ENCODE assay signal across 26 mouse cellular contexts in the genomic region with DNA sequence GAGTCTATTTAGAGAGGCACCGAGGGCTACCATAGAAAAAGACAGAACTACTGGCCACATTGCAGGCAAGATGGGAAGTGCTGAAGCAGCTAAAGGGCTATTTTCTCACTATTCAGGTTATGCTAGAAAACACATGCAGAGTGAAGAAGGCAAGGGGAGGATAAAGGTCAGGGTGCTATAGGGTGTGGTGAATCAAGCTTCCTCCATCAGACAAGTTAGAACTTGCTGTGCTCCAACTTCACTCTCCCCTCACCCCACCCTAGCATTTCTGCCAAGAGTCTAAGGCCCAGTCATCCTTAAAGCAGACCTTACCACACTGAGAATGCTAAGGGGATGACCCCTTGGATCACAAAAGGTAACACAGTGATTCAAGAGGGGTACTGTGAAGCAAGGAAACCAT. TPM values are rescaled to one million over a fixed set of nuclear protein-coding genes. Genes with fewer than 3 reads are reported as not detected.
"Had no signal": no experiment of that assay in that cellular context is flagged by ENCODE, and none has a peak within 500 bp of the region (broad histone marks: within the 10 kb centered on the region; RNA-seq: fewer than 3 reads in every experiment).

No protein-coding gene starts in this region.

- ATAC-seq: liver, embryonic 12.5 days; midbrain, embryonic 13.5 days had no signal

- H3K9ac ChIP-seq: limb, embryonic 13.5 days; liver, embryonic 12.5 days; liver, embryonic 15.5 days; lung, embryonic 15.5 days; midbrain, embryonic 13.5 days; neural tube, embryonic 12.5 days; neural tube, embryonic 15.5 days had no signal

- H3K27me3 ChIP-seq: limb, embryonic 13.5 days; liver, embryonic 12.5 days; liver, embryonic 15.5 days; lung, embryonic 15.5 days; megakaryocyte, embryonic 14.5 days; midbrain, embryonic 13.5 days; neural tube, embryonic 12.5 days; neural tube, embryonic 15.5 days had no signal

- H3K4me3 ChIP-seq: limb, embryonic 10.5 days; limb, embryonic 13.5 days; liver, embryonic 12.5 days; liver, embryonic 15.5 days; lung, embryonic 15.5 days; megakaryocyte, embryonic 14.5 days; midbrain, embryonic 10.5 days; midbrain, embryonic 13.5 days; neural tube, embryonic 12.5 days; neural tube, embryonic 15.5 days had no signal

- H3K27ac ChIP-seq: limb, embryonic 10.5 days; limb, embryonic 13.5 days; liver, embryonic 12.5 days; liver, embryonic 15.5 days; lung, embryonic 15.5 days; midbrain, embryonic 10.5 days; midbrain, embryonic 13.5 days; neural tube, embryonic 12.5 days; neural tube, embryonic 15.5 days had no signal

- H3K4me1 ChIP-seq: limb, embryonic 10.5 days; limb, embryonic 13.5 days; liver, embryonic 15.5 days; lung, embryonic 15.5 days; megakaryocyte, embryonic 14.5 days; midbrain, embryonic 13.5 days; neural tube, embryonic 12.5 days; neural tube, embryonic 15.5 days had no signal

- H3K4me2 ChIP-seq: limb, embryonic 13.5 days; liver, embryonic 12.5 days; liver, embryonic 15.5 days; lung, embryonic 15.5 days; midbrain, embryonic 13.5 days; neural tube, embryonic 12.5 days; neural tube, embryonic 15.5 days had no signal

- H3K36me3 ChIP-seq: limb, embryonic 10.5 days; limb, embryonic 13.5 days; liver, embryonic 12.5 days; liver, embryonic 15.5 days; lung, embryonic 15.5 days; midbrain, embryonic 10.5 days; midbrain, embryonic 13.5 days; neural tube, embryonic 12.5 days; neural tube, embryonic 15.5 days had no signal

- H3K9me3 ChIP-seq: limb, embryonic 10.5 days; limb, embryonic 13.5 days; liver, embryonic 12.5 days; liver, embryonic 15.5 days; lung, embryonic 15.5 days; midbrain, embryonic 10.5 days; midbrain, embryonic 13.5 days; neural tube, embryonic 12.5 days; neural tube, embryonic 15.5 days had no signal

- DNase-seq: kidney, adult 18-20 months; kidney, adult 9 months; kidney, postnatal 14 days; kidney, postnatal 4 days; layer of hippocampus, adult 9-11 months; liver; lung, adult 18-20 months; lung, postnatal 10 days; lung, postnatal 36 days; right cerebral cortex, adult 18-20 months; right cerebral cortex, postnatal 14 days; right cerebral cortex, postnatal 4 days; thymus, postnatal 25 days had no signal

RNA-seq across cellular contexts. Expression of gene Ivl, which starts 6.0 kb away (rescaled TPM):
- polyA plus RNA-seq: limb, embryonic 10.5 days; limb, embryonic 13.5 days; liver, embryonic 15.5 days; lung, embryonic 15.5 days; midbrain, embryonic 10.5 days; midbrain, embryonic 13.5 days; midbrain, postnatal 0 days; neural tube, embryonic 15.5 days had no signal

RNA-seq across cellular contexts. Expression of gene Smcp, which starts 9.3 kb away (rescaled TPM):
- polyA plus RNA-seq: kidney, embryonic 16.5 days; limb, embryonic 10.5 days; limb, embryonic 13.5 days; liver, embryonic 12.5 days; liver, embryonic 15.5 days; lung, embryonic 15.5 days; midbrain, embryonic 10.5 days; midbrain, embryonic 13.5 days; midbrain, postnatal 0 days; neural tube, embryonic 12.5 days; neural tube, embryonic 15.5 days had no signal

RNA-seq across cellular contexts. Expression of gene 2210017I01Rik, which starts 27.8 kb away (rescaled TPM):
- polyA plus RNA-seq: kidney, embryonic 16.5 days; limb, embryonic 10.5 days; limb, embryonic 13.5 days; liver, embryonic 12.5 days; liver, embryonic 15.5 days; lung, embryonic 15.5 days; midbrain, embryonic 10.5 days; midbrain, embryonic 13.5 days; midbrain, postnatal 0 days; neural tube, embryonic 12.5 days; neural tube, embryonic 15.5 days; thymus, postnatal 0 days had no signal

RNA-seq across cellular contexts. Expression of gene Lce6a, which starts 42.0 kb away (rescaled TPM):
- polyA plus RNA-seq: kidney, embryonic 16.5 days; limb, embryonic 10.5 days; limb, embryonic 13.5 days; liver, embryonic 12.5 days; liver, embryonic 15.5 days; lung, embryonic 15.5 days; midbrain, embryonic 10.5 days; midbrain, embryonic 13.5 days; midbrain, postnatal 0 days; neural tube, embryonic 12.5 days; neural tube, embryonic 15.5 days; thymus, postnatal 0 days had no signal

RNA-seq across cellular contexts. Expression of gene 2310046K23Rik, which starts 45.2 kb away (rescaled TPM):
- polyA plus RNA-seq: kidney, embryonic 16.5 days; limb, embryonic 10.5 days; limb, embryonic 13.5 days; liver, embryonic 12.5 days; liver, embryonic 15.5 days; lung, embryonic 15.5 days; midbrain, embryonic 10.5 days; midbrain, embryonic 13.5 days; midbrain, postnatal 0 days; neural tube, embryonic 12.5 days; neural tube, embryonic 15.5 days; thymus, postnatal 0 days had no signal
